In the genomic region with DNA sequence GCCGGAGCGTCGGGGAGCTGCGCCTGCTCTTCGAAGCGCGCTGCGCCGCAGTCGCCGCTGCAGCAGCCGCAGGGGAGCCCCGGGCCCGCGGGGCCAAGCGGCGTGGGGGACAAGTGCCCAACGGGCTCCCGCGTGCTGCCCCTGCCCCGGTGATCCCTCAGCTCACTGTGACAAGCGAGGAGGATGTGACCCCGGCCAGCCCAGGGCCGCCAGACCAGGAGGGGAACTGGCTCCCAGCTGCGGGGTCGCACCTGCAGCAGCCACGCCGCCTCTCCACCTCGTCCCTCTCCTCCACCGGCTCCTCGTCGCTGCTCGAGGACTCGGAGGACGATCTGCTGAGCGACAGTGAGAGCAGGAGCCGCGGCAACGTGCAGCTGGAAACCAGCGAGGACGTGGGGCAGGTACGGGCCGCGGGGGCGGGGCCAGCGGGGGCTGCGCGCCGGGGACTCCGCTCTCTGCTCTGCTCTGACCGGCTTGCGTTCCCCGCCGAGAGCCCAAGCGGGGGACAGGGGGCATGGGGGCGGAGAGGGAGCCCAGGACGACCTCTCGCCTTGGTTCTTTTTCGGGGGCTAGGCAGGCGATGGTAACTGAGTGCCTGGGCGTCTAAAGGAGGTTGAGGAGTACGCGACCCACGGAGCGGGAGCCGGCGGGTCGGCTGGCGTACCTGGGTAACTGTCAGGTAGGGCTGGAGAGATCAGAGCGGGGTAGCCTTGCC, we compare ENCODE assay signal across 8 mouse cellular contexts. TPM values are rescaled to one million over a fixed set of nuclear protein-coding genes. Genes with fewer than 3 reads are reported as not detected.
DNase-seq lines count a peak whose midpoint lies in the region; ATAC-seq lines count a peak whose summit lies in the region.

No protein-coding gene starts in this region.

- H3K9ac ChIP-seq in kidney, embryonic 14.5 days (ENCODE audit: low read depth, low read length): peak overlapping the region; percentile 63

- ATAC-seq in kidney, embryonic 14.5 days (ENCODE audit: low FRiP score, low TSS enrichment): peak; percentile 8; the same call in 1 of the 2 replicates

- WGBS in heart, embryonic 10.5 days: under 1% methylated on average over 67 of the region's 70 CpGs
- WGBS in kidney, embryonic 14.5 days: under 1% methylated on average over 64 of the region's 70 CpGs

- H3K36me3 ChIP-seq in heart, embryonic 10.5 days: no peaks in the 10 kb centered on the region
- H3K36me3 ChIP-seq in kidney, embryonic 14.5 days (ENCODE audit: control insufficient read depth, insufficient read depth, low read length): no peaks in the 10 kb centered on the region

- peak; percentile 23 for DNase-seq in ovary, adult 18-20 months (ENCODE audit: low spot score)
- DNase-seq in ovary, postnatal 10 days (ENCODE audit: low spot score): no peak
- DNase-seq in adrenal gland, postnatal 14 days: peak; percentile 60
- DNase-seq in heart, embryonic 10.5 days (ENCODE audit: low spot score): no peak
- peak; percentile 38 for DNase-seq in lung, postnatal 10 days
- DNase-seq in right cerebral cortex, postnatal 4 days: peak; percentile 35
- DNase-seq in cerebellum, adult 8-10 months: no peak

- peak overlapping the region; percentile 77 for H3K4me3 ChIP-seq in heart, embryonic 10.5 days
- H3K4me3 ChIP-seq in kidney, embryonic 14.5 days (ENCODE audit: low read length): peak overlapping the region; percentile 66

- no peaks in the 10 kb centered on the region for H3K9me3 ChIP-seq in heart, embryonic 10.5 days
- H3K9me3 ChIP-seq in kidney, embryonic 14.5 days (ENCODE audit: control insufficient read depth, low read length): no peaks in the 10 kb centered on the region

- H3K27me3 ChIP-seq in heart, embryonic 10.5 days (ENCODE audit: insufficient read depth, poor library complexity, severe bottlenecking): peaks cover 60% of the 10 kb centered on the region
- H3K27me3 ChIP-seq in kidney, embryonic 14.5 days (ENCODE audit: control insufficient read depth, insufficient read depth, low read length): peaks cover 22% of the 10 kb centered on the region

- peak overlapping the region; percentile 99 for H3K4me2 ChIP-seq in kidney, embryonic 14.5 days (replicated peaks; ENCODE audit: low read depth, low read length)

- H3K4me1 ChIP-seq in heart, embryonic 10.5 days: peaks cover 51% of the 10 kb centered on the region
- H3K4me1 ChIP-seq in kidney, embryonic 14.5 days (ENCODE audit: control insufficient read depth, insufficient read depth, low read length): peaks cover 23% of the 10 kb centered on the region

- peak overlapping the region; percentile 95 for H3K27ac ChIP-seq in heart, embryonic 10.5 days
- H3K27ac ChIP-seq in kidney, embryonic 14.5 days (ENCODE audit: low read depth, low read length): no peak overlapping the region

RNA-seq across cellular contexts. Expression of gene Itpka, which starts 0.5 kb away (rescaled TPM):
- total RNA-seq in adrenal gland, postnatal 14 days (2021): 10.2 and 11.2 TPM in 2 replicates
- 2.7 and 3.1 TPM in 2 replicates for polyA plus RNA-seq in heart, embryonic 10.5 days (2016; fragmentation: Nextera tagmentation; extraction: Ambion mirVana)
- 0.87 and 1.7 TPM in 2 replicates for polyA plus RNA-seq in kidney, embryonic 14.5 days (2014; fragmentation: Nextera tagmentation; extraction: Ambion mirVana)

RNA-seq across cellular contexts. Expression of gene Ltk, which starts 17.6 kb away (rescaled TPM):
- total RNA-seq in adrenal gland, postnatal 14 days (2021): 0.86 and 1.1 TPM in 2 replicates
- 0.10 and 0.13 TPM in 2 replicates for polyA plus RNA-seq in heart, embryonic 10.5 days (2016; fragmentation: Nextera tagmentation; extraction: Ambion mirVana)
- 0.50 and 0.72 TPM in 2 replicates for polyA plus RNA-seq in kidney, embryonic 14.5 days (2014; fragmentation: Nextera tagmentation; extraction: Ambion mirVana)

RNA-seq across cellular contexts. Expression of gene Rpap1, which starts 44.7 kb away (rescaled TPM):
- 14.8 and 18.9 TPM in 2 replicates for total RNA-seq in adrenal gland, postnatal 14 days (2021)
- 31.4 and 32.0 TPM in 2 replicates for polyA plus RNA-seq in heart, embryonic 10.5 days (2016; fragmentation: Nextera tagmentation; extraction: Ambion mirVana)
- polyA plus RNA-seq in kidney, embryonic 14.5 days (2014; fragmentation: Nextera tagmentation; extraction: Ambion mirVana): 19.4 and 30.6 TPM in 2 replicates

RNA-seq across cellular contexts. Expression of gene Tyro3, which starts 54.9 kb away (rescaled TPM):
- total RNA-seq in adrenal gland, postnatal 14 days (2021): 6.0 and 7.7 TPM in 2 replicates
- 8.9 and 11.6 TPM in 2 replicates for polyA plus RNA-seq in heart, embryonic 10.5 days (2016; fragmentation: Nextera tagmentation; extraction: Ambion mirVana)
- 10.2 and 13.8 TPM in 2 replicates for polyA plus RNA-seq in kidney, embryonic 14.5 days (2014; fragmentation: Nextera tagmentation; extraction: Ambion mirVana)

Comparison
In these comparisons a context has a peak if more than half of its experiments do, and no peak if none do; other contexts are left out.
1. DNase-seq: peak in ovary, adult 18-20 months (single experiment), adrenal gland, postnatal 14 days (single experiment), lung, postnatal 10 days (single experiment) and right cerebral cortex, postnatal 4 days (single experiment); none in ovary, postnatal 10 days (single experiment), heart, embryonic 10.5 days (single experiment) and cerebellum, adult 8-10 months (single experiment).